In the genomic region with DNA sequence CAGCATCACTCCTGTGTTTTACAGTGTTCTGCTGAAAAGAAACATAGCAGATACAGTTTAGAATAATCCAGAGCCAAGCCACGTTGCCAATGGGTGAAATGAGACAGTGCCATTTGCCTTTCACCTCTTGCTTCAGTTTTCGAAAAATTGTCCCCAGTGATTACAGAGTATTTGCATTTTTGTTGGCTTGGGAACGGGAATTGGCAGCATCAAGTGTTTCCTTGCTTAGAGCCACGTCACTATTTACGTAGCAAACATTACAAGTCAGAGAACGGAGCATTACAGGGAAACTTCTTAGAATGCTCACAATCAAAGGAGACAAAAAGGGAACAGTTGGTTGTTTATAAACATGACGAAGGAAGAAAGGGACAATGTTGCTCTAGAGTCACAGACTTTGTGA, we compare ENCODE assay signal across 25 mouse cellular contexts. TPM values are rescaled to one million over a fixed set of nuclear protein-coding genes. Genes with fewer than 3 reads are reported as not detected.
DNase-seq lines count a peak whose midpoint lies in the region; ATAC-seq and TF ChIP-seq lines count a peak whose summit lies in the region.
"Had no signal": no experiment of that assay in that cellular context is flagged by ENCODE, and none has a peak within 500 bp of the region (broad histone marks: within the 10 kb centered on the region; RNA-seq: fewer than 3 reads in every experiment).

No protein-coding gene starts in this region.

- no peak for TF ChIP-seq CTCF in forebrain, postnatal 0 days (IDR thresholded peaks at IDR 0.05; ENCODE audit: low read depth)
- TF ChIP-seq CTCF in lung, postnatal 0 days (IDR thresholded peaks at IDR 0.05) = no peak

- no peaks in the 10 kb centered on the region for H3K36me3 ChIP-seq in forebrain, postnatal 0 days (ENCODE audit: insufficient read depth)
- H3K36me3 ChIP-seq in forebrain, embryonic 10.5 days (replicated peaks) = no peaks in the 10 kb centered on the region
- no peaks in the 10 kb centered on the region for H3K36me3 ChIP-seq in lung, postnatal 0 days (ENCODE audit: insufficient read depth, low read length)
- H3K36me3 ChIP-seq: G1E had no signal

- no peak for TF ChIP-seq EP300 in lung, postnatal 0 days (IDR thresholded peaks at IDR 0.05)

- no peak overlapping the region for H3K4me3 ChIP-seq in forebrain, postnatal 0 days (ENCODE audit: low read depth, low read length)
- no peak overlapping the region for H3K4me3 ChIP-seq in forebrain, embryonic 10.5 days
- H3K4me3 ChIP-seq in lung, postnatal 0 days (ENCODE audit: low read depth, low read length) = no peak overlapping the region

- no peak overlapping the region for H3K9ac ChIP-seq in forebrain, postnatal 0 days
- no peak overlapping the region for H3K9ac ChIP-seq in lung, postnatal 0 days (replicated peaks; ENCODE audit: low read depth)

- peaks cover 6% of the 10 kb centered on the region; the same call in 1 of the 2 replicates for H3K4me1 ChIP-seq in forebrain, postnatal 0 days (ENCODE audit: insufficient read depth)
- H3K4me1 ChIP-seq in forebrain, embryonic 10.5 days = peaks cover 16% of the 10 kb centered on the region
- H3K4me1 ChIP-seq in lung, postnatal 0 days (ENCODE audit: insufficient read depth, low read depth, low read length) = peaks cover 6% of the 10 kb centered on the region; the same call in 1 of the 2 replicates

- WGBS in forebrain, postnatal 0 days = 63% methylated on average over 7 of the region's 7 CpGs
- WGBS in forebrain, embryonic 10.5 days = 86% methylated on average over 7 of the region's 7 CpGs
- WGBS in lung, postnatal 0 days = 30% methylated on average over 7 of the region's 7 CpGs

- H3K4me2 ChIP-seq in forebrain, postnatal 0 days (ENCODE audit: low read depth) = no peak overlapping the region
- H3K4me2 ChIP-seq in lung, postnatal 0 days (replicated peaks; ENCODE audit: low read depth, low read length) = no peak overlapping the region

- ATAC-seq in forebrain, postnatal 0 days = peak; percentile 28; the same call in 1 of the 2 replicates
- ATAC-seq in lung, postnatal 0 days = peak; percentile 23; the same call in 1 of the 2 replicates
- ATAC-seq: activated CD4-positive, CD25-positive, alpha-beta regulatory T cell, adult 4 months; CD4-positive, CD25-positive, alpha-beta regulatory T cell, adult 4 months; Patski had no signal

- H3K27ac ChIP-seq in forebrain, postnatal 0 days (ENCODE audit: low read depth, low read length) = no peak overlapping the region
- no peak overlapping the region for H3K27ac ChIP-seq in forebrain, embryonic 10.5 days
- no peak overlapping the region for H3K27ac ChIP-seq in lung, postnatal 0 days (ENCODE audit: low read length)

- peaks cover 35% of the 10 kb centered on the region for H3K27me3 ChIP-seq in forebrain, postnatal 0 days (ENCODE audit: insufficient read depth, low read length)
- H3K27me3 ChIP-seq in forebrain, embryonic 10.5 days (ENCODE audit: poor library complexity, severe bottlenecking) = peaks cover 38% of the 10 kb centered on the region
- H3K27me3 ChIP-seq in lung, postnatal 0 days (replicated peaks; ENCODE audit: insufficient read depth, low read length) = peaks cover 18% of the 10 kb centered on the region; the same call in 1 of the 2 replicates
- H3K27me3 ChIP-seq: CH12.LX had no signal

- no peaks in the 10 kb centered on the region for H3K9me3 ChIP-seq in forebrain, postnatal 0 days (ENCODE audit: low read length)
- H3K9me3 ChIP-seq in forebrain, embryonic 10.5 days = no peaks in the 10 kb centered on the region
- no peaks in the 10 kb centered on the region for H3K9me3 ChIP-seq in lung, postnatal 0 days (ENCODE audit: low read length)
- H3K9me3 ChIP-seq: G1E had no signal

- peak; percentile 29 for DNase-seq in adrenal gland, postnatal 10 days
- DNase-seq in adrenal gland, postnatal 36 days = no peak
- no peak for DNase-seq in forebrain, postnatal 0 days
- no peak for DNase-seq in forebrain, embryonic 10.5 days (ENCODE audit: extremely low spot score, low spot score)
- DNase-seq in lung, postnatal 0 days (ENCODE audit: low spot score) = peak; percentile 59
- no peak for DNase-seq in lung, postnatal 4 days
- DNase-seq in adipocyte (ENCODE audit: low spot score) = peak; percentile 82
- no peak for DNase-seq in gastrocnemius, adult 8-10 months (ENCODE audit: low spot score in 2 of 2)
- DNase-seq: adrenal gland, adult 2 months; adrenal gland, adult 8-10 months; adrenal gland, postnatal 14 days; adrenal gland, postnatal 25 days; B cell, adult 2 months; cerebellum, adult 11 months; cerebellum, adult 11-12 months; cerebellum, adult 18-20 months; cerebellum, adult 2 months; cerebellum, adult 8-10 months had no signal

RNA-seq across cellular contexts. Expression of gene Irf4, which starts 3.9 kb away (rescaled TPM):
- total RNA-seq in adrenal gland, postnatal 10 days (2021) = 10 to 100 TPM in 1 of 2 experiments, 1 to 10 TPM in 1; 4.4 to 41.3 TPM
- 10 to 100 TPM; 29.3 to 38.8 TPM for total RNA-seq in adrenal gland, postnatal 36 days (2021)
- total RNA-seq in forebrain, postnatal 0 days (2014; rRNA removed) = 0.15 and 0.38 TPM in 2 replicates
- 0.02 and 0.04 TPM in 2 replicates for polyA plus RNA-seq in forebrain, postnatal 0 days (2015; fragmentation: Nextera tagmentation; extraction: Ambion mirVana)
- 0.04 TPM in 1 of 2 replicates, not detected in the other for polyA plus RNA-seq in forebrain, embryonic 10.5 days (2016; fragmentation: Nextera tagmentation; extraction: Ambion mirVana)
- polyA plus RNA-seq in lung, postnatal 0 days (2015; fragmentation: Nextera tagmentation; extraction: Ambion mirVana) = 0.21 and 0.33 TPM in 2 replicates
- 1 to 10 TPM in 1 of 4 experiments, under 1 TPM in 3; 0.17 to 2.5 (median 0.77) TPM for total RNA-seq in gastrocnemius, adult 8-10 months (2022)
- total RNA-seq: MEL had no signal
- polyA plus RNA-seq: C2C12, G1E had no signal

Comparison
In these comparisons a context has a peak if more than half of its experiments do, and no peak if none do; other contexts are left out.
1. DNase-seq: peak in adrenal gland, postnatal 10 days (single experiment), lung, postnatal 0 days (single experiment) and adipocyte (single experiment); none in adrenal gland, postnatal 36 days (0 of 2), forebrain, postnatal 0 days (single experiment), forebrain, embryonic 10.5 days (single experiment), lung, postnatal 4 days (0 of 2) and gastrocnemius, adult 8-10 months (0 of 2).